Mouse (Mus musculus) liver, adult 2 months (tissue): ENCODE results near the gene Cmtm8. TPM values are rescaled to one million over a fixed set of nuclear protein-coding genes. Genes with fewer than 3 reads are reported as not detected.
A peak's percentile ranks its signal among the peaks of the same experiment; 100 is the strongest.

ENCODE experiments used
- DNase-seq: peaks from one replicate; pipeline ENCODE4 v3.0.0-alpha.2; 2011; ENCODE audit warnings: low read depth, low spot score; ENCODE audit errors: extremely low read depth
- H3K27ac ChIP-seq: fragments of 200-500 bp; replicated peaks from 2 replicates; pipeline ENCODE4 v1.5.1; 2012; ENCODE audit warnings: low read depth, mild to moderate bottlenecking, control low read depth, inconsistent platforms, low read length; ENCODE audit not compliant: insufficient read depth
- H3K27me3 ChIP-seq: fragments of 200-500 bp; 2 replicates; pipeline ENCODE4 v1.6.1; 2012; ENCODE audit warnings: mild to moderate bottlenecking, moderate library complexity, low read length, inconsistent platforms; ENCODE audit not compliant: control insufficient read depth, insufficient read depth
- H3K36me3 ChIP-seq: fragments of 200-500 bp; 2 replicates; pipeline ENCODE4 v1.6.1; 2012; ENCODE audit warnings: low read length, inconsistent platforms; ENCODE audit not compliant: control insufficient read depth, insufficient read depth
- H3K4me1 ChIP-seq: fragments of 200-500 bp; 2 replicates; pipeline ENCODE4 v1.6.1; 2011; ENCODE audit warnings: low read length; ENCODE audit not compliant: control insufficient read depth, insufficient read depth
- H3K4me3 ChIP-seq: fragments of 200-500 bp; 2 replicates; pipeline ENCODE4 v1.5.1; 2011; ENCODE audit warnings: low read depth, mild to moderate bottlenecking, control low read depth, low read length, moderate library complexity; ENCODE audit not compliant: insufficient read depth
- H3K79me2 ChIP-seq: fragments of 200-500 bp; 2 replicates; pipeline ENCODE4 v1.6.1; 2012; ENCODE audit warnings: inconsistent platforms, mild to moderate bottlenecking, low read length, moderate library complexity; ENCODE audit not compliant: control insufficient read depth, insufficient read depth
- H3K9ac ChIP-seq: fragments of 200-500 bp; 2 replicates; pipeline ENCODE4 v1.6.1; 2012; ENCODE audit warnings: low read depth, mild to moderate bottlenecking, control low read depth, inconsistent platforms, low read length
- CTCF ChIP-seq: fragments of 200-500 bp; IDR thresholded peaks from 2 replicates; pipeline ENCODE4 v1.5.1; 2011; ENCODE audit warnings: low read depth, low read length, control low read depth
- POLR2A ChIP-seq: fragments of 200-500 bp; IDR thresholded peaks from 2 replicates; pipeline ENCODE4 v1.6.1; 2011; ENCODE audit warnings: low read length, control low read depth; ENCODE audit not compliant: insufficient read depth; ENCODE audit errors: extremely low read depth
- WGBS: fragments of 180-500 bp; shearing (Covaris S2); methylation state at CpG from one replicate; pipeline ENCODE4 v1.1.7; 2018; 5-methylcytosine and 5-hydroxymethylcytosine counted together
- polyA plus RNA-seq: library from polyadenylated mRNA; depleted of rRNA; stranded (reverse); fragments of >200 nt; gene quantifications from 2 replicates; pipeline ENCODE4 v1.2.3, GENCODE M21; 2012
- total RNA-seq: library from RNA; depleted of rRNA; stranded (reverse); fragments of >200 nt; gene quantifications from 2 replicates; pipeline ENCODE4 v1.2.3, GENCODE M21; 2014

Gene Cmtm8
- total and polyA plus RNA-seq, 2 experiments = 77.3 to 180 TPM

- H3K4me3 ChIP-seq = no peak overlapping the region
- H3K27ac ChIP-seq = no peak overlapping the region
- no peak for DNase-seq
- 90% methylated on average over 2 of the region's 2 CpGs for WGBS
- no peaks in the 10 kb centered on the region for H3K4me1 ChIP-seq
- H3K36me3 ChIP-seq = no peaks in the 10 kb centered on the region
- no peaks in the 10 kb centered on the region for H3K79me2 ChIP-seq
- TF ChIP-seq CTCF (no peak), POLR2A (no peak)
- no peaks in the 10 kb centered on the region for H3K27me3 ChIP-seq
- no peak overlapping the region for H3K9ac ChIP-seq
These were observed 76.4 kb downstream of the Cmtm8 start for GRCm38 (mm10) chr9:114767507-114767906.

- TF ChIP-seq POLR2A (no peak), CTCF (no peak)
- WGBS = 91% methylated on average over 13 of the region's 13 CpGs
These were observed 76.9 kb downstream of the Cmtm8 start for GRCm38 (mm10) chr9:114767030-114767429.

DNA sequence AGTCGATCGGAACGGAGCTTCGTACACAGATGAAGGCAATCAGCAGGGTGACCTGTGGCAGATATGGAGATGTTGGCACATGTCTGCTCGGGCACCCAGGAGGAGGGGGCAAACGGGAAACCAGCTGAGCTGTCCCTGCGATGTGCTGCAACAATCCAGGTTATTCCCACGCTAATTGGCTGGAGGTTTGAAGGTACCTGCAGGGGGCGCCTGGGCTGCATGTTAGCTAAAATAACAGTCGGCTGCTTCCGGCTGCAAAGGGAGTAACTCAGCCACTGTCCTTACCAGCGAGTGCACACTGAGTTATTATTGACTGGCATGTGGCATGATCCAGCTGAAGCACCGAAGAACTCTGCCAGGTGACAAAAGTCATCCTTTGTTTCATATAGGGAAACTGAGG is 80.6 kb downstream of the Cmtm8 start:
- H3K4me3 ChIP-seq = no peak overlapping the region
- H3K36me3 ChIP-seq = no peaks in the 10 kb centered on the region
- TF ChIP-seq POLR2A (no peak), CTCF (peak; percentile 79)
- peak; percentile 37 for DNase-seq
- 66% methylated on average over 13 of the region's 13 CpGs for WGBS
- no peaks in the 10 kb centered on the region for H3K79me2 ChIP-seq
- no peak overlapping the region for H3K9ac ChIP-seq
- no peaks in the 10 kb centered on the region for H3K4me1 ChIP-seq
- no peaks in the 10 kb centered on the region for H3K27me3 ChIP-seq
- H3K27ac ChIP-seq = no peak overlapping the region

More at GRCm38 (mm10) chr9:114767030-114767429, 76.9 kb downstream of the Cmtm8 start:
- H3K36me3 ChIP-seq = no peaks in the 10 kb centered on the region
- H3K9ac ChIP-seq = no peak overlapping the region
- no peaks in the 10 kb centered on the region for H3K27me3 ChIP-seq
- no peak for DNase-seq
- no peaks in the 10 kb centered on the region for H3K79me2 ChIP-seq
- H3K4me1 ChIP-seq = no peaks in the 10 kb centered on the region
- H3K27ac ChIP-seq = no peak overlapping the region
- no peak overlapping the region for H3K4me3 ChIP-seq

DNA sequence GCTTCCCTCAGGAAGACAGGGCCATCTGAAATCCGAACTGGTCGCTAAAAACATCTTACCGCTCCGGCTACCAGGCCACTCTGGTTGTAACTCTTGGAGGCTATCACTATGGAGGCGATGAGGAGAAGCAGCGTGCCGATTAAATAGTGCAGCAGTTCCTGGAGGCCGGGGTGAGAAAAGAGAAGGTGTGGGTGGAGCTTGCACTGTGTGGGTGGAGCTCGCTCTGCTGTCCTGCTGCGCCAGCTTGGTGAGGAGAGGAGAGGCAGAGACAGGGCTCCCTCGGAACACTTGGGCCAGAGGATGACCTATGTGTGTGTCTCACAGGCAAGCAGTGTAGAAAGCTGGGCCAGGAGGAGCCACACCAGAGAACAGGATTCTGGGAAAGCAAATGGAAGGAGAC is 82.1 kb downstream of the Cmtm8 start:
- TF ChIP-seq POLR2A = no peak
- no peak for TF ChIP-seq CTCF
- Histone ChIP-seq H3K79me2 (no peaks in the 10 kb centered on the region), H3K27me3 (no peaks in the 10 kb centered on the region), H3K4me3 (no peak overlapping the region), H3K4me1 (no peaks in the 10 kb centered on the region), H3K9ac (no peak overlapping the region), H3K36me3 (no peaks in the 10 kb centered on the region), H3K27ac (no peak overlapping the region)
- DNase-seq = no peak
- WGBS = 82% methylated on average over 11 of the region's 11 CpGs

- Histone ChIP-seq H3K27ac (no peak overlapping the region), H3K27me3 (no peaks in the 10 kb centered on the region), H3K79me2 (no peaks in the 10 kb centered on the region), H3K9ac (no peak overlapping the region), H3K4me3 (no peak overlapping the region), H3K4me1 (no peaks in the 10 kb centered on the region), H3K36me3 (no peaks in the 10 kb centered on the region)
- TF ChIP-seq POLR2A (no peak), CTCF (no peak)
- no peak for DNase-seq
- 84% methylated on average over 5 of the region's 5 CpGs for WGBS
These were observed 83.6 kb downstream of the Cmtm8 start for GRCm38 (mm10) chr9:114760353-114760752.

GRCm38 (mm10) chr9:114759886-114760285 is 84.1 kb downstream of the Cmtm8 start:
- no peak for TF ChIP-seq POLR2A
- no peak overlapping the region for H3K9ac ChIP-seq
- H3K4me3 ChIP-seq = no peak overlapping the region
- DNase-seq = no peak
- 91% methylated on average over 4 of the region's 4 CpGs for WGBS
- no peaks in the 10 kb centered on the region for H3K79me2 ChIP-seq
- no peaks in the 10 kb centered on the region for H3K36me3 ChIP-seq
- H3K27ac ChIP-seq = no peak overlapping the region
- no peaks in the 10 kb centered on the region for H3K27me3 ChIP-seq
- no peaks in the 10 kb centered on the region for H3K4me1 ChIP-seq
